Mouse (Mus musculus) c-Kit-positive CD71-positive TER-119-negative erythroid progenitor cells, embryonic 14.5 days (primary cell): ENCODE results near the gene Ppm1h.

Source experiments
- DNase-seq: peaks from one replicate; pipeline ENCODE4 v3.0.0-alpha.2; 2013; ENCODE audit warnings: low read depth

The Ppm1h gene

GRCm38 (mm10) chr10:122704901-122705300, 26.3 kb downstream of the Ppm1h start:
- DNase-seq: no peak

- DNase-seq: no peak
Observed at GRCm38 (mm10) chr10:122705457-122705856, 26.9 kb downstream of the Ppm1h start.

- no peak for DNase-seq
Observed at GRCm38 (mm10) chr10:122711381-122711811, 32.8 kb downstream of the Ppm1h start.

- DNase-seq: no peak
Observed at GRCm38 (mm10) chr10:122712307-122712706, 33.7 kb downstream of the Ppm1h start.

GRCm38 (mm10) chr10:122715856-122716255, 37.3 kb downstream of the Ppm1h start:
- no peak for DNase-seq

GRCm38 (mm10) chr10:122716286-122716685, 37.7 kb downstream of the Ppm1h start:
- no peak for DNase-seq

- no peak for DNase-seq
Observed at GRCm38 (mm10) chr10:122716739-122717474, 38.3 kb downstream of the Ppm1h start.

- DNase-seq: no peak
Observed at GRCm38 (mm10) chr10:122717754-122718415, 39.3 kb downstream of the Ppm1h start.

GRCm38 (mm10) chr10:122718951-122719350, 40.4 kb downstream of the Ppm1h start:
- no peak for DNase-seq

GRCm38 (mm10) chr10:122722111-122722510, 43.5 kb downstream of the Ppm1h start:
- DNase-seq: no peak

GRCm38 (mm10) chr10:122724692-122725091, 46.1 kb downstream of the Ppm1h start:
- no peak for DNase-seq

GRCm38 (mm10) chr10:122727228-122727627, 48.7 kb downstream of the Ppm1h start:
- no peak for DNase-seq

GRCm38 (mm10) chr10:122728172-122728571, 49.6 kb downstream of the Ppm1h start:
- no peak for DNase-seq

GRCm38 (mm10) chr10:122732146-122732545, 53.6 kb downstream of the Ppm1h start:
- DNase-seq: no peak

GRCm38 (mm10) chr10:122734521-122734920, 56.0 kb downstream of the Ppm1h start:
- DNase-seq: no peak

- DNase-seq: no peak
Observed at GRCm38 (mm10) chr10:122735284-122735784, 56.8 kb downstream of the Ppm1h start.

- DNase-seq: no peak
Observed at GRCm38 (mm10) chr10:122736835-122737234, 58.3 kb downstream of the Ppm1h start.

- DNase-seq: no peak
Observed at GRCm38 (mm10) chr10:122738526-122738925, 60.0 kb downstream of the Ppm1h start.

- DNase-seq: no peak
Observed at GRCm38 (mm10) chr10:122739037-122739436, 60.5 kb downstream of the Ppm1h start.

- no peak for DNase-seq
Observed at GRCm38 (mm10) chr10:122740117-122740516, 61.6 kb downstream of the Ppm1h start.

GRCm38 (mm10) chr10:122741191-122741590, 62.6 kb downstream of the Ppm1h start:
- DNase-seq: no peak

- DNase-seq: no peak
Observed at GRCm38 (mm10) chr10:122742136-122742535, 63.6 kb downstream of the Ppm1h start.

- no peak for DNase-seq
Observed at GRCm38 (mm10) chr10:122743361-122743760, 64.8 kb downstream of the Ppm1h start.
